Mouse (Mus musculus) erythroblast, embryonic 14.5 days (primary cell): ENCODE measurements around the gene Sp7.

Source experiments
- GATA1 ChIP-seq: IDR thresholded peaks from 2 replicates; pipeline ENCODE4 v1.6.1; 2012; ENCODE audit warnings: low read length, inconsistent platforms, mixed read lengths
- TAL1 ChIP-seq: IDR thresholded peaks from 3 replicates; pipeline ENCODE4 v1.6.1; 2012; ENCODE audit warnings: low read length, inconsistent platforms, mixed read lengths

- TF ChIP-seq GATA1 (no peak), TAL1 (no peak)
These were observed 19.7 kb upstream of the Sp7 start for GRCm38 (mm10) chr15:102386640-102387039.
